Mouse (Mus musculus) ES-E14 (cell line): ENCODE measurements at regions not wholly inside any gene's neighbourhood (a gene's known extent, or its start where the extent isn't known, plus 50 kb on each side); places are given as distances from the start of the nearest gene placed in this dataset.
"Not testable (repeated sequence)": the region's sequence is repeated elsewhere in the genome, so short reads cannot be mapped to it uniquely, and the experiment has no call there.

Source experiments
- DNase-seq: peaks from one replicate; pipeline ENCODE4 v3.0.0-alpha.2; 2013; ENCODE audit warnings: low read depth, low spot score
- H3K27ac ChIP-seq: 2 replicates; pipeline ENCODE4 v1.5.1; 2012; ENCODE audit warnings: low read depth, mild to moderate bottlenecking, low read length, moderate library complexity, mixed read lengths; ENCODE audit not compliant: poor library complexity, insufficient read depth, severe bottlenecking
- H3K36me3 ChIP-seq: 2 replicates; pipeline ENCODE4 v1.6.1; 2012; ENCODE audit warnings: mild to moderate bottlenecking, low read length, moderate library complexity, mixed read lengths; ENCODE audit not compliant: control insufficient read depth, poor library complexity, insufficient read depth, severe bottlenecking
- H3K4me1 ChIP-seq, 2 experiments: fragments of 150-350 bp in 1 of 2; sonication (generic) in 1 of 2; 2 replicates each; pipeline ENCODE4 v1.6.1; 2012; ENCODE audit warnings: low read length in 2 of 2, mild to moderate bottlenecking in 1 of 2, mixed read lengths in 1 of 2; ENCODE audit not compliant: control insufficient read depth in 2 of 2, insufficient read depth in 2 of 2, poor library complexity in 1 of 2
- H3K4me3 ChIP-seq, 2 experiments: fragments of 150-350 bp in 1 of 2; sonication (generic) in 1 of 2; 2 replicates each; pipeline ENCODE4 v1.5.1; 2012; ENCODE audit warnings: low read length in 2 of 2, low read depth in 1 of 2, mild to moderate bottlenecking in 1 of 2, mixed read lengths in 1 of 2; ENCODE audit not compliant: insufficient read depth in 1 of 2, poor library complexity in 1 of 2, severe bottlenecking in 1 of 2
- H3K9ac ChIP-seq: 2 replicates; pipeline ENCODE4 v1.6.1; 2012; ENCODE audit warnings: low read depth, mild to moderate bottlenecking, low read length, mixed read lengths; ENCODE audit not compliant: poor library complexity, insufficient read depth, severe bottlenecking
- H3K9me3 ChIP-seq: fragments of 150-350 bp; sonication (generic); 2 replicates; pipeline ENCODE4 v1.6.1; 2012; ENCODE audit warnings: low read depth, mild to moderate bottlenecking, low read length; ENCODE audit not compliant: control insufficient read depth, insufficient read depth
- CHD2 ChIP-seq: IDR thresholded peaks from 2 replicates; pipeline ENCODE4 v1.6.1; 2014; ENCODE audit warnings: mild to moderate bottlenecking, low read depth, low read length, inconsistent platforms
- HCFC1 ChIP-seq: IDR thresholded peaks from 2 replicates; pipeline ENCODE4 v1.6.1; 2012; ENCODE audit warnings: low read length, inconsistent platforms, borderline replicate concordance; ENCODE audit not compliant: insufficient read depth
- MAFK ChIP-seq: IDR thresholded peaks from 2 replicates; pipeline ENCODE4 v1.6.1; 2014; ENCODE audit warnings: mild to moderate bottlenecking, low read depth, low read length, inconsistent platforms; ENCODE audit not compliant: insufficient read depth
- ZC3H11A ChIP-seq: IDR thresholded peaks from 2 replicates; pipeline ENCODE4 v1.6.1; 2012; ENCODE audit warnings: low read depth, mild to moderate bottlenecking, inconsistent platforms, low read length, borderline replicate concordance
- ZNF384 ChIP-seq: IDR thresholded peaks from 2 replicates; pipeline ENCODE4 v1.6.1; 2012; ENCODE audit warnings: low read depth, low read length, inconsistent platforms
- in situ Hi-C, 2 experiments: fragments of 600-800 bp; cut with MboI; formaldehyde crosslinking; loops; one replicate each; pipeline ENCODE4 v1.15.1; 2025; ENCODE audit warnings: low sequenced_read_pairs in 2 of 2, inconsistent platforms in 1 of 2; ENCODE audit not compliant: unreplicated experiment in 2 of 2

GRCm38 (mm10) chr3:147683730-147684129, 831.6 kb downstream of the Ttll7 start:
- Histone ChIP-seq H3K36me3 (no peaks in the 10 kb centered on the region), H3K27ac (no peak overlapping the region), H3K4me3 (no peak overlapping the region), H3K9ac (no peak overlapping the region), H3K4me1 (no peaks in the 10 kb centered on the region), H3K9me3 (no peaks in the 10 kb centered on the region)
- no peak for DNase-seq
- in situ Hi-C loops: no loop called here
- no peak for TF ChIP-seq ZC3H11A
- TF ChIP-seq ZNF384: no peak
- TF ChIP-seq HCFC1: no peak
- TF ChIP-seq CHD2: no peak
- no peak for TF ChIP-seq MAFK

- Histone ChIP-seq H3K9me3 (no peaks in the 10 kb centered on the region), H3K27ac (no peak overlapping the region)
- in situ Hi-C loops: no loop called here
Measured at GRCm38 (mm10) chr3:147680299-147680698, 828.1 kb downstream of the Ttll7 start.

GRCm38 (mm10) chr3:147662572-147662971, 810.4 kb downstream of the Ttll7 start:
- Histone ChIP-seq H3K4me1 (no peaks in the 10 kb centered on the region), H3K36me3 (no peaks in the 10 kb centered on the region), H3K9me3 (no peaks in the 10 kb centered on the region), H3K9ac (no peak overlapping the region), H3K27ac (no peak overlapping the region), H3K4me3 (no peak overlapping the region)
- TF ChIP-seq ZC3H11A (no peak), ZNF384 (no peak), CHD2 (no peak), HCFC1 (no peak), MAFK (no peak)
- DNase-seq: no peak
- in situ Hi-C loops: no loop called here

More at GRCm38 (mm10) chr3:147680299-147680698, 828.1 kb downstream of the Ttll7 start:
- H3K4me3 ChIP-seq: no peak overlapping the region
- TF ChIP-seq ZC3H11A: no peak
- no peak for TF ChIP-seq CHD2
- no peak for TF ChIP-seq MAFK
- no peak for TF ChIP-seq HCFC1
- no peak for TF ChIP-seq ZNF384
- H3K36me3 ChIP-seq: no peaks in the 10 kb centered on the region
- no peaks in the 10 kb centered on the region for H3K4me1 ChIP-seq
- H3K9ac ChIP-seq: no peak overlapping the region
- no peak for DNase-seq

- TF ChIP-seq ZC3H11A (no peak), ZNF384 (no peak), MAFK (no peak), HCFC1 (no peak), CHD2 (no peak)
Measured at GRCm38 (mm10) chr3:147652849-147653248, 800.7 kb downstream of the Ttll7 start.

GRCm38 (mm10) chr3:147635486-147635885, 783.3 kb downstream of the Ttll7 start:
- H3K36me3 ChIP-seq, H3K4me1 ChIP-seq, H3K4me3 ChIP-seq, DNase-seq, H3K9ac ChIP-seq, H3K27ac ChIP-seq, H3K9me3 ChIP-seq, in situ Hi-C loops: not testable (repeated sequence)

More at GRCm38 (mm10) chr3:147652849-147653248, 800.7 kb downstream of the Ttll7 start:
- no peak for DNase-seq
- H3K36me3 ChIP-seq: no peaks in the 10 kb centered on the region
- no peak overlapping the region for H3K4me3 ChIP-seq
- no peaks in the 10 kb centered on the region for H3K4me1 ChIP-seq
- H3K27ac ChIP-seq: no peak overlapping the region
- H3K9ac ChIP-seq: no peak overlapping the region
- H3K9me3 ChIP-seq: no peaks in the 10 kb centered on the region
- in situ Hi-C loops: no loop called here
